Mouse (Mus musculus) heart, postnatal 0 days (tissue): Measurements from ENCODE around the gene Ulk1. TPM values are rescaled to one million over a fixed set of nuclear protein-coding genes. Genes with fewer than 3 reads are reported as not detected.

Source experiments
- ATAC-seq: fragments of 200-750 bp; cut with Nextera tagmentation; 2 replicates; pipeline ENCODE4 v1.8.0; 2017; ENCODE audit warnings: low read depth, moderate number of reproducible peaks, moderate library complexity; ENCODE audit not compliant: insufficient read depth
- DNase-seq: peaks from one replicate; pipeline ENCODE4 v3.0.0-alpha.2; 2016; ENCODE audit warnings: low spot score
- H3K27ac ChIP-seq: fragments of 300-500 bp; sonication (generic); 2 replicates; pipeline ENCODE4 v1.5.1; 2014; ENCODE audit warnings: low read depth, mild to moderate bottlenecking
- H3K27me3 ChIP-seq: fragments of 300-500 bp; sonication (generic); 2 replicates; pipeline ENCODE4 v1.6.1; 2014; ENCODE audit warnings: low read length, mixed read lengths; ENCODE audit not compliant: control insufficient read depth, insufficient read depth
- H3K36me3 ChIP-seq: fragments of 300-500 bp; sonication (generic); replicated peaks from 2 replicates; pipeline ENCODE4 v1.6.1; 2014; ENCODE audit warnings: low read length, mixed read lengths; ENCODE audit not compliant: control insufficient read depth, insufficient read depth
- H3K4me1 ChIP-seq: fragments of 300-500 bp; sonication (generic); 2 replicates; pipeline ENCODE4 v1.6.1; 2014; ENCODE audit warnings: antibody characterized with exemption; ENCODE audit not compliant: control insufficient read depth, insufficient read depth
- H3K4me2 ChIP-seq: fragments of 300-500 bp; sonication (generic); 2 replicates; pipeline ENCODE4 v1.6.1; 2014; ENCODE audit warnings: low read depth, mild to moderate bottlenecking, low read length, moderate library complexity
- H3K4me3 ChIP-seq: fragments of 300-500 bp; sonication (generic); 2 replicates; pipeline ENCODE4 v1.5.1; 2014; ENCODE audit warnings: low read depth, low read length
- H3K9ac ChIP-seq: fragments of 300-500 bp; sonication (generic); replicated peaks from 2 replicates; pipeline ENCODE4 v1.6.1; 2014; ENCODE audit warnings: low read depth, low read length, mixed read lengths
- H3K9me3 ChIP-seq: fragments of 300-500 bp; sonication (generic); replicated peaks from 2 replicates; pipeline ENCODE4 v1.6.1; 2016; ENCODE audit warnings: low read length; ENCODE audit not compliant: control insufficient read depth
- CTCF ChIP-seq: IDR thresholded peaks from 2 replicates; pipeline ENCODE4 v1.5.1; 2016; ENCODE audit warnings: antibody characterized with exemption, control low read depth, low read depth
- EP300 ChIP-seq: IDR thresholded peaks from 2 replicates; pipeline ENCODE4 v1.6.1; 2016; ENCODE audit warnings: antibody characterized with exemption, low read depth
- WGBS: fragments of 180-500 bp; shearing (Covaris S2); extraction: QIAGEN DNeasy Blood & Tissue Kit; methylation state at CpG from one replicate; pipeline ENCODE4 v1.1.7; 2014; 5-methylcytosine and 5-hydroxymethylcytosine counted together
- polyA plus RNA-seq: library from polyadenylated mRNA; unstranded; fragments of >200 nt; fragmentation: Nextera tagmentation; extraction: Ambion mirVana; gene quantifications from 2 replicates; pipeline ENCODE4 v1.2.1, GENCODE M21; 2015
- total RNA-seq: library from RNA; depleted of rRNA; stranded (reverse); fragments of >200 nt; gene quantifications from 2 replicates; pipeline ENCODE4 v1.2.3, GENCODE M21; 2014; ENCODE audit warnings: low replicate concordance

The Ulk1 gene
- total and polyA plus RNA-seq, 2 experiments from 2014 or later: 9.8 to 36.3 TPM

DNA sequence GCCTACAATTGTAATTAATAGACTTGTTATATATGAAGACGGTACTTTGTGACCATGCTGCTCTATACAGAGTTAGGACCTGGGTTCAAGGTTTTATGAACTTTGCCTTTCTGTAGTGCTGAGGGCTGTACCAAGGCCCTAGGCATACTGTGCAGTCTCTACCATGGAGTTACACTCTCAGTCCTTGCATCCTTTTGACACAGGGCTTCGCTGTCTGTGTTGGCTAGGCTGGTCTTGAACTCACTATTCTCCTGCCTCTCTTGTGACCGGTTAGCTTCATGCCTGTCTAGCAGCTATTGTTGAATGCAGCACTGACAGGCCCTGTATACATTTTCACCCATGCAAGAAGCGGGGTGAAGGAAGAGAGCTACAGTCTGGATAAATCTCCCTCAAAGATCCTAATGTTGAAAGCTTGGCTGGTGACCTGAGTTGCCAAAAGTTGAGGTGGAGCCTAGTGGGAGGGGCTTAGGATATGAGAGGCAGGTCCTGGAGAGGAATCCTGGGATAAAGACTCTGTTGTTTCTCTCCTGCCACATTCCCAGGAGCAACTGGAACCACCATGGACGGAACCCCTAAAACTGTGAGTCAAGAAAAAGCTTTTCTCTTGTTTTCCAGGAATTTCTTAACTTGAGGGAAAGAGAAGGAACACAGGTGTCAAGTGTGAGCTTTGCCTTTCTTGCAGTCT lies 21.3 kb upstream of the Ulk1 start:
- Histone ChIP-seq H3K27ac (no peak overlapping the region), H3K4me1 (no peaks in the 10 kb centered on the region), H3K9me3 (no peaks in the 10 kb centered on the region), H3K4me3 (no peak overlapping the region), H3K27me3 (no peaks in the 10 kb centered on the region), H3K4me2 (no peak overlapping the region), H3K9ac (no peak overlapping the region), H3K36me3 (peaks cover 17% of the 10 kb centered on the region)
- ATAC-seq (no peak), DNase-seq (no peak)
- 91% methylated on average over 5 of the region's 5 CpGs for WGBS
- no peak for TF ChIP-seq CTCF
- no peak for TF ChIP-seq EP300

DNA sequence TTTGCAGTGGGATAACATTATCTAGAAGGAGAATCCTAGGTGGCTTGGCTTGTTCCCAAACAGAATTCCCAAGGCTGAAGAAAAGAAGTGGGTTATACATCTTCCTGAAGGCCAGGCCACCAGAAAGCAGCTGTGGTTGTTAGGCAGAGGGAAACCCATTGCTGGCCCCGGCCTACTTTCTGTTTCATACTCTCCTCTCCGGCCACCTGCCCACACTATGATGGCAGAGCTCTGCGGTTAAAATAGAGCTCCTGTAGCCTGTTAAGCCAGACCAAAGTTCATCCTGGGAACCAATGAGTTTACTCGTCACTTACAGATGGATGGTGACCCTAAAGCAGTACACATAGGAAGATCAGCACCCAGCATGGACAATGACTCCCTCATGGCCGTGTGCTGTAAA lies 17.7 kb upstream of the Ulk1 start:
- WGBS: 88% methylated on average over 5 of the region's 5 CpGs
- ATAC-seq: no peak
- TF ChIP-seq EP300: no peak
- TF ChIP-seq CTCF: no peak

DNA sequence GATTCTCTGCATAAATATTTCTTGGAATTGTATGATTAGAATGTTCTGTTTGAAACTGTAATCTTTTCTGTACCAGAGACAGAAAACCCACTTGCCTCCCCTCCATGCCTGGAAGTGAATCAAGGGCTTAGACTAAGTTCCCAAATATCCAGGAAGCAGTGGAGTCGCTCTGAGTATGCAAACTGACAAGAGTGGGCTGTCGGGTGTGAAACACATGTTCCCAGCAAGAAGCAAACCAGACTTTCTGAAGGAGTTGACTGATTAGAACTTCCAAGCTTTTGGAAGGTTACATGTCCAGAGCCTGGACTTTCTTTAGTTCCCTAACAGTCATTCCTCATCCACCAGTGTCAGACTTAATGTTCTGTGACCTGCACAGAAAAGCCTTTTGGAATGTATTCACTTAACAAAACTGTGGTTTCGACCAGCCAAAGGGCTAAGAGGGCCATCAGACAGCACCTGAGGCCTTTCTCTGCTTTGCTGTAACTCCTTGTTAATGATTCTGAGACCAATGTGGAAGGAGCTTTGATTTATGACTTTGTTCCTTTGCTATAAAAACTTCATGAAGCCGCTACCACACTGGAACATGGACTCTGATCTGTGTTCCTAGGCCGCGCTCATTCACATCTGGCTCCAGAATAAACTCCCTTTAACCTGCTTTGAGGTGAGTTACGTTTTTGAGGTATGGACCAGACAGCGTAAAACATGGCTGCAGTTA lies 17.0 kb upstream of the Ulk1 start:
- Histone ChIP-seq H3K9me3 (no peaks in the 10 kb centered on the region), H3K4me2 (no peak overlapping the region), H3K4me1 (no peaks in the 10 kb centered on the region), H3K4me3 (no peak overlapping the region), H3K36me3 (0 out of 2 replicates have a peak, but pooled peaks cover 12% of the 10 kb centered on the region), H3K27me3 (no peaks in the 10 kb centered on the region), H3K9ac (no peak overlapping the region), H3K27ac (no peak overlapping the region)
- 82% methylated on average over 8 of the region's 8 CpGs for whole genome bisulfite sequencing
- TF ChIP-seq CTCF (no peak), EP300 (no peak)
- ATAC-seq: no peak
- DNase-seq: no peak

More for the DNA sequence above, 17.7 kb upstream of the Ulk1 start:
- no peaks in the 10 kb centered on the region for H3K4me1 ChIP-seq
- no peak overlapping the region for H3K27ac ChIP-seq
- H3K9me3 ChIP-seq: no peaks in the 10 kb centered on the region
- H3K4me3 ChIP-seq: no peak overlapping the region
- H3K4me2 ChIP-seq: no peak overlapping the region
- 0 out of 2 replicates have a peak, but pooled peaks cover 12% of the 10 kb centered on the region for H3K36me3 ChIP-seq
- no peak for DNase-seq
- no peaks in the 10 kb centered on the region for H3K27me3 ChIP-seq
- H3K9ac ChIP-seq: no peak overlapping the region

DNA sequence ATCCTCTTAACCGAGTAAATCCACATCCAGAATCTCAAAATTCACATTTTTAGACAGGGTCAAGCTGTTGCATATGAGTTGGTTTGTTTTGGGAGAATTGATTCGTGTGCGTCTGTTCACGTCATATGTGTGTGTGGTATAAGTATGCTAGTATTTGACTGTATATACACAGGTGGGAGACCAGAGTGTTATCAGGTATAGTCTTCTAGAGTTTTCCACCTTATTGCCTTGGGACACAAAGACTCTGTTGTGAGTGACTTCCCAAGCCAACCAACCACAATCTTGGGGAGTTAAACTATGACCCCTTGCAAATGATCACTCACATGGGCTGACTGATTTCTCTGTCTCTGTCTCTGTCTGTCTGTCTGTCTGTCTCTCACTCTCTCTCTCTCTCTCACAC lies 14.5 kb upstream of the Ulk1 start:
- no peak overlapping the region for H3K9ac ChIP-seq
- H3K4me1 ChIP-seq: no peaks in the 10 kb centered on the region
- DNase-seq: no peak
- no peaks in the 10 kb centered on the region for H3K9me3 ChIP-seq
- WGBS: 83% methylated on average over 4 of the region's 4 CpGs
- no peak for TF ChIP-seq EP300
- no peak for TF ChIP-seq CTCF
- H3K36me3 ChIP-seq: no peaks in the 10 kb centered on the region
- H3K4me2 ChIP-seq: no peak overlapping the region
- no peaks in the 10 kb centered on the region for H3K27me3 ChIP-seq
- H3K27ac ChIP-seq: no peak overlapping the region
- ATAC-seq: no peak
- H3K4me3 ChIP-seq: no peak overlapping the region

DNA sequence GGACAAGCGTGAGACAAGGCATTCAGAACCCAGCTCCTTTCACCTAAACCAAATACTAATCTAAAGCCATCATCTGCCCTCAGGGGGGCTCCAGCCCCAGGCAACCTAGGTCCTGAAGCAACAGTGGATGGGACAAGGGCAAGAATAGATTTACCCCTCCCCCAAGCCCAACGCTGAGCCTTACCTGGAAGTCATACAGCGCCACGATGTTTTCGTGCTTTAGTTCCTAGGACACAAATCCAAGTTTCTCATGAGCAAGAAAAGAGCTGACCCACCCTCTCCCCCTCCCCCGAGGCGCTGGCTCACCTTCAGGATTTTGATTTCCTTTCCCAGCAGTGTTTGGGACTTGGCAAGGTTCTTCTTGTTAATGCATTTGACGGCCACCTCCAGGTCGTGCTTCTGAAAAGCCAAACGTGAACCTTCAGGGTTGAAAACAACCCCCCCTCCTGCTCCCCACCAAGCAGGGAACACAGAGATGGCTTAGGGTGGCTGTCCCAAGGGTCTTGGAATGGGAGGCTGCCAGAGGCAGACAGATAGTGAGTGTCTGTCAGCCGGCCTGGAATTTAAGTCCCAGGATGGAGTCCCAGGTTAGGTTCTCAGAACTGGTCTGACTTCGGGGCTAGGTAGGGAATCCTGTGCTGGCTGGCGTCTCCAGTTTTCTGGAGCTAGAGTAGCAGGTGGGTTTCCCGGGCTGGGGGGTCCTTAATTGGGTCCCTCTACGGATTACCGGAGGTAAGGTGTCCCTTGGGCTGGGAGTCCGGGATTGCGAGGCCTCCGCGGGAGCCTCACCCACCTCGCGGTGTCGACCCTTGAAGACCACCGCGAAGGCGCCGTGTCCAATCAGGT lies 853 bp downstream of the Ulk1 start:
- peak overlapping the region; percentile 98 for H3K4me3 ChIP-seq
- no peaks in the 10 kb centered on the region for H3K9me3 ChIP-seq
- H3K4me2 ChIP-seq: peak overlapping the region; percentile 99
- ATAC-seq: no peak
- WGBS: under 1% methylated on average over 27 of the region's 27 CpGs
- H3K27me3 ChIP-seq: no peaks in the 10 kb centered on the region
- peak overlapping the region; percentile 99 for H3K9ac ChIP-seq
- H3K4me1 ChIP-seq: peaks cover 24% of the 10 kb centered on the region
- no peak for TF ChIP-seq EP300
- no peak for TF ChIP-seq CTCF
- no peak for DNase-seq
- H3K27ac ChIP-seq: peak overlapping the region; percentile 92
- no peaks in the 10 kb centered on the region for H3K36me3 ChIP-seq
